Mouse (Mus musculus): ENCODE results near the gene Braf.

Braf gene

DNA sequence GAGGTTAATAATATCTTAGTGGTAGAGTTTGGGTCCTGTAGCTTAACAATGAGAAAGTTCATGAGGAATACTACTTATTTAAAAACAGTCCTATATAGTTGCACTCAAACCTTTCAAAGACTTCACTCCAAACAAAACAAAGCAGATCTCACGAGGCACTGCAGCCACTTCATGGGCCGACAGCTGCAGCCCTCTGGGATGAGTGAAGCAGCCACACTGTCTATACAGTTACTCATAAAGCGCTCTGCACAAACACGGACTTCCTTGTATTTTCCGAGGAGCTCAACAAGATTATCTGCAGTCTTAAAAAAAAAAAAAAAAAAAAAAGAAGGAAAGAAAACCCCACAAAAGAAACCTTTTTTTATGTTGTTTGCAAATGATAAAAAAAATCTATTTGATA, 117.9 kb downstream of the Braf start:
- DNase-seq (ENCODE audit: low spot score in 2 of 2) = no peak

DNA sequence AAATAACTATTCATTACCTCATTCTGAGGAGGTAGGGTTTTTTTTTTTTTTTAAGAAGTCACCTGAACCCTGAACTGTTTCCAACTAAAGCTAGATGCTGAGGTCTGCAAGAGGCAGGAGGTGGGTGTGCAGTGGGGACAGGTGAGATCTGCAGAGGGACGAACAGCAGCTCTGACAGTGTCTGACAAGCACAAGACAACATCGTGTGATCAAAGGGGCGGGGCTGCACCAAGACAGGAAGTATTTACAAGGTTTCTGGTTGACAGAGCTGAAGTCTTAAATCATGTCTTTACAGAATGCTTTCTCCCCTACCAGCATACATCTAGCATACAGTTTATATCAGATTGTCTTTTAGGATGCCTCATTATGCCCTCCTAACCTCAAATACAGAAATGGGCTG, 118.4 kb downstream of the Braf start:
- DNase-seq (ENCODE audit: low spot score in 2 of 2) = no peak

DNA sequence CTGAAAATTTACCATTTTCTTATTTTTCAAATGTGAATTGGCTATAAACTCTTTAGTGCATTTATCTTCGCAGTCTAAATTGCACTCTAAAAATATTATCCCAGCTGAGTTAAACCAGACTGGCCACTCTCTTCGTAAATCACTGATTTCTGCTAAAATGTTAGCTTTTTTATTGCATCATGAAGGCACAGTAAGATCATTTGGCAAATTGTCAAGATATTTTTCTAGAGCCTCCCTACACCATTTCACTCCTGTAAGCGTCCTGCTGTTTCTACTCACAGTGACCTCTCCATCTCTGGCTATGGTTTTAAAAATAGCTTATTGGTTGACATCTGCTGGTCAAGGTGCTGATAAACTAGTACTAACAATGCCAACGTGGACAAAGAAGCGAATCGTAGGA, 119.2 kb downstream of the Braf start:
- DNase-seq (ENCODE audit: low spot score in 2 of 2) = no peak

DNA sequence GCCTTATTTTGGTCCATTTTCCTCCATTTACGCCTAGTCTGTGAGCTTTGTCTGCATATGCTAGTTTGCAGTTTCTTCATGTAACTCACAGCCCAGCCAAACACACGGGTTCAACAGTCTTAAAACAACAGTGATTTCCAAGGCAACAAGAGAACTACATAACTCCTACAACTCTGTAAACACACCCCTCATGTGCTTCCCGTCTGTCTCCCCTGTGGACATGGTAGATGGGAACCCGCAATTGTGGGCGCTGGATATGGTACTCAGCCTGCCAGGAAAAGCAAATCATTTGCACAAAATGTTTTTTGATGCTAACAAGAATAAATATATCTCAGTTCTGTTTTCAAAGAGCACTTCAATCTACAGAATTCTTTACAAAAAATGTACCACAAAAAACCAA, 120.7 kb downstream of the Braf start:
- no peak for DNase-seq (ENCODE audit: low spot score in 2 of 2)

DNA sequence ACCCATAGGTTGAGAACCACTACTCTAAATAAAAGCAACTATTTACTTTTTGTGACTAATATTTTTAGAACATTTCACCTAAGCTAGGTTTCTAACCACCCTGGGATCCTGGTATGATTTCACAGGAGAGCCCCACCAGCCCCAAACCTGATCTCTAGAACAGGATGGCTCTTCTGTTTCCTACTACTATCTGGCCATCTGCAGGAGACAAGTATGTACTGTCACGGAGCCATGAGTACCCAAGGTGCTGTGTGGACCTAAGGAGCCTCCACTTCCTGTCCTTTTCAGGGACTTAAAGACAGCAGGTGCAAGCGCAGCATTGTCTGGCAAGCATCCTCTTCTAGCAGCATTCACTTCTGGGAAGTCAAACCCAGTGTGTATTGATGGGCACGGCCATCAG, 123.4 kb downstream of the Braf start:
- no peak for DNase-seq (ENCODE audit: low spot score in 2 of 2)

DNA sequence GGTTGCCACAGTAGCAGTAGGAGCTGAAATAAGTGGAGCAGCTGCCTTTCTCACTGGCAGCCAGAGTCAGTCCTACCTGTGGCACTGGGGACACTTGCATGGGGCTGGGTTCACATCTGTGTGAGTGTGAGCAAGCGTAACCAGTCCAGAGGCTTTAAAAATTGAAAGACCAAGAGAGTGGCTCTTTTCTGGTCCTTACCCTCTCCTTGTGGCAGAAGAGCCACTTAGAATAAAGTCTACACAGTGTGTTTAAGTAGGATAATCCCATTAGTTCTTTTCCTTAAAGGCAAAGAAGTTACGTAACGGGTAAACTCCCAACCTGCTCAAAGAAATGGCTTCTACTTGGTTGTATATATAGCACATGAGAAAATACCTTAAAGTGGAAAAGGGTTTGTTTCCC, 124.4 kb downstream of the Braf start:
- no peak for DNase-seq (ENCODE audit: low spot score in 2 of 2)

DNA sequence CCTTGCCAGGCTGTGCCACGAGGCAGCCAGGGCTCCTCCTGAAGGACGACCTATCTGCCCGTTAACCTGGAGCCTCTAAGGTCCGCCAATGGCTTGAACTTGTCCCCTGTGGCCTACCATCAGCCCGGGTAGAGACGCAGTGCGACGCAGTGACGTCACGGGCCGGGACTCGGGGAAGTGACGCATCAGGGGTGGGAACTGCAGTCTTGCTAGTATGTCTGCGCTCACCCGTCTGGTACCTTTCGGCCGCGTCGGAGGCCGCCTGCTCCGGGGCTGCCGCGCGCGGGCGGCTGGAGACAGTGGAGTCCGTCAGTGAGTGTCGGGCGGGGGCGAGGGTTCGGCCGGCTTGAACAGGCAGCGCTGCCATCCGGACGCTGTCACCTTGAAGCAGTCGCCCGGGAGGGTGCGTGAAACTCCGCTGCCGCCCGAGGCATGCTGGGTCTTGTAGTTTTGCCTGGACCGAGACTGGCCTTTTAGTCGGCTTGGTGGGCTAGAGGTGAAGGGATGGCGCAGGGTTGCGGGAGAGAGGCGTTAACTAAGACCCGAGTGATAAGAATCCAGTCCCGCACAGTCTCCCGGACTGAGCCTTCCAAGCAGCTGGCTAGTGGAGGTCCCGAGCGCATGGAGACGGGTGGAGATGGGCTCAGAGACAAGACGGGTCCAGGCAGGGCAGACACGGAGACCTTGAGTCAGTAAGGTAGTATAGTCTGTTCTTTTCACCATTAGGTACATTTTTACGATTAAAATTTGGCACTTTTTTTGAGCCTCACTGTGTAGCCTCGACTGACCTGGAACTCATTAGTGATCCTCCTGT, 132.7 kb downstream of the Braf start, which contains the start of gene Ndufb2:
Ndufb2 (plus strand) TSS at position 174 of the 814 bp plus-strand sequence.
- DNase-seq (ENCODE audit: low spot score in 2 of 2) = peak; percentile 74 to 92

DNA sequence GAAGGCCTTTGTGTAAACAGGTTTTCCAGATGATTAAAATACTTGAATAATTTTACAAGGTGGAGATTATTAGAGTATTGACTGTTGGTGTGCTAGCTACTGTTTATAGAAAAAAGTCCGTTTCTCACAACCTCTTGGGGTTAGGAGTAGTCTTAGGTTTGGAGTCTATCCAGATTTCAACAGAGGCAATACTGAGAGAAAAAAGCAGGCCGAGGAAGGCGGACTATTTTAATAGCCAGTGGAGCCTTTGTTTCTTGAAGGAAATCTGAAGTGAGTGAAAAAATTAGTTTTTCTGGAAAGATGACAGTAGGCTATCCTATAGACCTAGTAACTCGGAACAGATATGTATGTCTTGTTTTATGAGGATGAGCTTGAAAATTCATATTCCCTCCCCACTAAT, 133.8 kb downstream of the Braf start:
- DNase-seq (ENCODE audit: low spot score in 2 of 2) = no peak

DNA sequence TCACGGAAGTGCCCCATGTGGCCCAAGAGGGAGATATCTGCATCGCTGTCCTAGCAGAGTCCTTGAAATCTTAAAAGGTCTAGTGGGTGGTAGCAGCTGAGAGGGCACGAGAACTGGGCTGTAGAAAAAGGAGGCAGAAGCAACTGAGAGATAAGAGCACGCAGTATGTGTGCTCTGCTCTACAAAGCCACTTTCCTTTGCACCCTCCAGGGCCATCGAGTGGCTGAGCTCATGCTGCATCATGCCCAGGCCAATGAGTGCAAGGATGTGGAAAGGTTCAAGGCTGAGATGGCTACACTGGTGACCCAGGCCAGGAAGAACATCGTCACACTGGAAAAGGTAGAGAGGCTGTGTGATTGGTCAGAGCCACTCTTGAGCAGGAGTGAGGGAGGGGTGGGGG, 139.7 kb downstream of the Braf start, which contains the start of gene Gm42420:
Gm42420 (plus strand) TSS at position 237 of the 400 bp plus-strand sequence.
- no peak for DNase-seq (ENCODE audit: low spot score in 2 of 2)

DNA sequence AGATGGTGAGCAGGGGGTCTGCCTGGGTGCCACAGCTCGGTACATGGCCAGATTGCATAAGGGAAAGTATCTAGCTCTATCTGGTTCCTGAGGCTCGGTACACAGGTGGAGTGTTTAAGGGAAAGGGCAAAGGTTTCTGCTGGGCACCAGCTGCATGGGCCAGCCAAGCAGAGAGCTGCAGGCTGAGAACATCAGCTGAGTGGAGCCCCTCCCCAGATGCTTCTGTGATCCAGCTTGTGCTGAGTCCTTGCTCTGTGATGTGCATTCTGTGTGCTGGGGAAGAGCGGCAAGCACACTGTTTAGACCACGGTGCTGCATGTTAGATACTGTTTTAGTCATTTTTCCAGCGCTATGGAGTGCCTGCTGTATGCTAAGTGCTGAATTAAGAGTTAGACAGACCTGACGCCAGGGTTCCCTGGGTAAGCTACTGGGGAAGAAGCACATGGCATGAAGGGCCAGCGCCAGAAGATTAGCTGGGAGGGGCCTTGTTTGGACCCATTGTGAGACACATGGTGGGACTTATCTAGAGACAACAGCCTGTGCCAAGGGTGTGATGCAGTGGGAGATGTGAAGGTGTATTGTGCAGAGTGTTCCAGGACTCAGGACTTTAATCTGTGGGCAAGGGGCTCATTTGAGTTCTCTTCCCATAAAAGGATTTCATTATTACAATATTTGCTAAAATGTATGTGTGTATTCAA, 144.0 kb downstream of the Braf start:
- no peak for DNase-seq (ENCODE audit: low spot score in 2 of 2)

DNA sequence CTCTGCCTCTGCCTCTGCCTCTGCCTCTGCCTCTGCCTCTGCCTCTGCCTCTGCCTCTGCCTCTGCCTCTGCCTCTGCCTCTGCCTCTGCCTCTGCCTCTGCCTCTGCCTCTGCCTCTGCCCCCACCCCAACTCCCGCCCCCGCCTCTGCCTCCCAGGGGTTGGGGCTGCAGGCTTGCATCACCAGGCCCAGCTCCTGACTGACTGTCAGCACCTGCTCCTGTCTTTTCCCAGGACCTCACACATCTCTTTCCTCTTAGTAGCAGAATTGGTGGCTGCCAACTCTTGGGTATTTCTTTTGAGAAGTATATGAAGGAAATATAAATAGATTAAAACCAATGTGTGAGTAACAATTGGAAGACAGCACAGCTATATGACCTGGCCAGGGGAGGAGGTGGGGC, 144.7 kb downstream of the Braf start:
- no peak for DNase-seq (ENCODE audit: low spot score in 2 of 2)

DNA sequence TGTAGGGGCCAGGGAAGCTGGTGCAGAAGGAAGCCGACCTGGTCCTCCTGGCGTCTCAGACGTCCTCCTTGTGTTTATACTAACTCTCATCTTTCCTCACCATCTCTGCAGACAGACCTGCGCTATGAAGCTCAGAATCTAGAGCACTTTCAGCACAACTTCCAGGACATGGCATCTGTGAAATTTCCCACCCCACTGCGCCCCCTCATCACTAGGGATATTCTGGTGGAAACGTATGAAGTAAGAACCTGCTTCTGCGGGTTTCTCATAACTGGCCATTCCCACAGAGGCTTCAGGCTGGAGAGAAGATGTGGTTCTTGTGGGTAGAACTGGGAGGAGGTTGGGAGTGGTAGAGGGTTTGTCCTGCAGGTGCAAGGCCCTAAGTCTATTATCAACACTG, 145.7 kb downstream of the Braf start:
- no peak for DNase-seq (ENCODE audit: low spot score in 2 of 2)

DNA sequence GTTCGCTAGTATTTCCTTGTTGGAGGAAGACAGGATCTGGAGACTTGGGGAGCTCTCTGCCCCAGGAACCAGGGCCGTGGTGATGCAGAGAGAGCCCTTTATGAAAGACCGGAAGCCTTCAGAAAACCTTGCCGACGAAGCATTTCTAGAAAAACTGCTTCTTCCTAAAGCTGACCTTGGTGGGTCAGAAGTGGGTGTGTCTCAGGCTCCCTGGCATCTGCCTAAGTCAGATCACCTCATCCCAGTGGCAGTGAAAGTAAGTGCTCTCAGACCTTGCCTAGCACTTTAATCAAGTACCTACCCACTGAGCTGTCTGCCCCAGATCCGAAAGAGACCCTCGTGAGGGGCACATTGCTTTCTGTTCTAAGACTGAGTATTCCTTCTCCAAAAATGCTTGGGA, 150.3 kb downstream of the Braf start:
- DNase-seq (ENCODE audit: low spot score in 2 of 2) = no peak

DNA sequence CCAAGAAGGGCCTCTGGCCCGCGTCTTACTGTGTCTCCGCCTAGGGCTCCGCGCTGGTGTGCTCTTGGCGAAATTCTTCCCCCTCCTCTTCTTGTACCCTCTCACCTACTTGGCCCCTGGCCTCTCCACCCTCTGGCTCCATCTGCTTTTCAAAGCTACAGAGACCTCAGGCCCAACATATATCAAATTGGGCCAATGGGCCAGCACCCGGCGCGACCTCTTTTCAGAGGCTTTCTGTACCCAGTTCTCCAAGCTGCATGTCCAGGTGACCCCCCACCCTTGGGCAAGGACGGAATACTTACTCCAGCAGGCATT, 150.8 kb downstream of the Braf start:
- no peak for DNase-seq (ENCODE audit: low spot score in 2 of 2)

DNA sequence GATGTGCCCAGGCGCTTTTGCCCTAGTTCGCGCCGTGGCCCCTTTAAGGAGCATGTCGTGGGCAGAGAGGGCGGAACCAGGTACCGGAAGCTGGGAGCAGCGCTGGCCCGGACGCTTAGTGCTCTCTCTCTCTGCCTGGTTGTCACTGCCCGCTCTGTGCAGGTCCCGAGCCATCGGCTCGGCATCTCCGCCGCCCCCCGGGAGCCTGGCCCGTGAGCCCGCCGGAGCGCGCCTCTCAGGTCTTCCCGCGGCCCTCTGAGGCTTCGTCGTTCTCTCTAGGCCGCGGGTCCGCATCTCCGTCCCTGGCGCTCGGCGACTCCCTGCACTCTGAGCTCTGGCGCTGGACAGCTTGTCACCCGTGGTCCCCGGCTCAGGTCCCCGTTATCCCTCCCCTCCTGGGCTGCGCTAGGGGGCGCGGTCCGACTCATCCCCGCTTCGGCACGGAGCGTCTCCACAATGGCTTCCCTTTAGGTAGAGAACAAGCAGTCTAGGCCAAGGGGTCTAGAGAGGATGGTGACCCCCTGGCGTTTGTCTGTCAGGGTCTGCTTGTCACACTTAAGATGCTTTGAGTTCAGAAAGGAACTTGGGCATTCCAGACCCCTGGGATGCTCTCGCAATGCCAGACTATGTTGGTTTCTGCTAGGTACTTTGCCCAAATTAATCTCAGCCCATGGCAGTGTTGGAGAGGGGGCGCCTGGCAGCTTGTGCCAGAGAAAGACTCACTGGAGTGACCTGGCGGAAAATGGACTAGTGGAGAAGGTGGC, 151.3 kb downstream of the Braf start, which contains the start of gene Adck2:
Adck2 (plus strand) TSS at position 83 of the 764 bp plus-strand sequence.
- DNase-seq (ENCODE audit: low spot score in 2 of 2) = peak; percentile 47 to 68

DNA sequence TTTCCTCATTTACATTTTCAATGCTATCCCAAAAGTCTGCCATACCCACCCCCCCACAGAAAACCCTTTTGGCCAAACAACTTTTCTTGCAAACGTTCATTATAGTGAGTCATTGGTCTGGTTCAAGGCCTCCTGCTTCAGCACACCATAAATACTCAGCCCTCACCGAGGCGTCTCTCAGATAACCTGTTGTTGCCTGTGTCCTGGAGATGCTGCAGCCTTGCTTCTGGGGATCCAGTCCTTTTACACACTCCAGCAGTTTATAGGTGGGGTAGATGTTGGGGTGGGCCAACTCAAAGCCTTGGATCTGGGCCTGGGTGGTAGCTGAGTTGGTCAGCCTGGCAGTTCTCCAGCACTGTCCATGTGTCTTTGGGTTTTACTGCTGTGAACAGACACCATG, 154.8 kb downstream of the Braf start:
- DNase-seq (ENCODE audit: low spot score in 2 of 2) = no peak

DNA sequence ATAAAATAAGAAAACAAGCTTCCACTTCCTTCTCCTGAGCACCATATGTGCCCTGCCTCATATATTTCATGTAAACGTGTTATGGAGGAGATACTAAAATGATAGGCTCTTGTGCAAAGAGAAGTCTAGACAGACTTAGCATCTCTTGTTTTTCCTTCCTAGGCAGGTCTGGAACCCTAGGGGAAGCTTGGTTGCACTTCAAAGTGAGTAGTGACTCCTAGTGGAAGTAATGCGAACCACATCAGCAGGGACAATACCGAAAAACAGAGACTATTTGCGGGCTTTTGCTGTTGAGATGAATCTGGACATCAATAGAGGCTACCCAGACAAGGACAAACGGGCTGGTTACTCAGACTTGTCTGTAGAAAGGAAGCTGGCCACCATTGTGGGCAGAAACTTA, 157.7 kb downstream of the Braf start:
- no peak for DNase-seq (ENCODE audit: low spot score in 2 of 2)

DNA sequence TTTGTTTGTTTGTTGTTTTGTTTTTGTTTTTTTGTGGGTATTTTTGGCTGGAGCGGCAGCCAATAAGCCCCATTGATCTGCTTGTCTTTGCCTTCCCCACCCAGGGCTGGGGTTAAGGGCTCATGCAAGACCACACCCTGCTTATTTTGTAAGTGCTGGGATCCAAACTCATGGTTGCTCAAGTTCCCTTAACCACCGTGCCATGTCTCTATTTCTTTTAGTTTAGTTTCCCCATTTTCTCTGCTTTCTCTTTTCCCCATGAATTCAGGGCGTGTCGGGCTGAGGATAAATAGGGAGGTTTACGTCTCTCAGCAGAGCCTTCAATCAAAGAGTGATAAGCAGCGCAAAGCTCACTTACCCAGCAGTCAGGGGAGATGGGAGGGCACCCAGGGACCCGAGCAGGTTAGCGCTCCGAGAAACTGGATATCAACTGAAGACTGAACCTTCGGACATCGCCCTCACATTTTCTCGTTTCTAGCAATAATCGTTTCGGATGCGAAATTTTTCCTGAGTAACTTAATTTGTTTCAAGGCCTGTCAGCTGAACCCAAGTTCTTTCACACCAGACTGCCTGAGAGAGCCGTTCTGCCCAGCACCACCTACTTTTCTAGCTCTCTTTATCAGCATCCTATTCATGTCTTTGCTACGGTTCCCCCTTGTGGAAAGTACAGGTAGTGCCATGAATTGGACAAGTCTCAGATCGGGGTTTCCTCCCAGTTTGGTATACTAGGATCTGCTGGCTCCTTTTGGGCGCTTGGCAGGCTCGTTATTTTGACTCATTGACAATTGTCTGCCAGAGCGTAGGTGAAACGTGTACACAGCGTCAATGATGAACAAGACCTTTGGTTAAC, 162.9 kb downstream of the Braf start:
- DNase-seq (ENCODE audit: low spot score in 2 of 2) = peak; percentile 54 to 80

DNA sequence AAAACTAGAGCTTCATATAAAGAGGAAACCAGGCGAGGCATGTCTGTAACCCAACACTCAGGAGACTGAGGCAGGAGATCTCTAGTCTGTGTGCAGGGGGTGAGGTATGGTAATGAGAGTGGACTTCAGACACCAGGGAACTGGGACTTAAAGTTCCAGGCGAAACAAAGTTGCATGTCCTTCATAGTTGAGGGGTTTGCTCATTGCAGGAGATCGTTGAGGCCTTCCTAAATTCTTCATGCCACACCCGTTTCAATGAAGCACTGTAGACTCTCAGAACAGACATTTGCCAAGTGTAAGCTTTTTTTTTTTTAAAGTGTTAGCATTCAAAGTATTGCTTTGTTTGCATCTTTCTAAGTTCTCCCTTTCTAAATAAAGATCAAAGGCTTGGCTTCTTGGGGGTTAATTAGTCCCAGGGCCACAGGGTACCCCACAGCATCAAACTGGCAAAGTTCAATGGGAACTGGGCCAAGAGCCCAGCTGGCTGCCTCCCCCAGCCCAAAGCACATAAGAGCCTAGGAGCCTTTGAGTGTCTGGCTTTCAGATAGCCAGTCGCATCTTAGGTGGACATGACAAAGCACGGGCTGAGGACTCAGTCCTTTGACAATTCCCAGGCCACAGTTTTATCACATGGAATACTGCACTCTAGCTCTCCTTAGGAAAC, 165.9 kb downstream of the Braf start:
- DNase-seq (ENCODE audit: low spot score in 2 of 2) = peak in 1 of 2 experiments; percentile 44

DNA sequence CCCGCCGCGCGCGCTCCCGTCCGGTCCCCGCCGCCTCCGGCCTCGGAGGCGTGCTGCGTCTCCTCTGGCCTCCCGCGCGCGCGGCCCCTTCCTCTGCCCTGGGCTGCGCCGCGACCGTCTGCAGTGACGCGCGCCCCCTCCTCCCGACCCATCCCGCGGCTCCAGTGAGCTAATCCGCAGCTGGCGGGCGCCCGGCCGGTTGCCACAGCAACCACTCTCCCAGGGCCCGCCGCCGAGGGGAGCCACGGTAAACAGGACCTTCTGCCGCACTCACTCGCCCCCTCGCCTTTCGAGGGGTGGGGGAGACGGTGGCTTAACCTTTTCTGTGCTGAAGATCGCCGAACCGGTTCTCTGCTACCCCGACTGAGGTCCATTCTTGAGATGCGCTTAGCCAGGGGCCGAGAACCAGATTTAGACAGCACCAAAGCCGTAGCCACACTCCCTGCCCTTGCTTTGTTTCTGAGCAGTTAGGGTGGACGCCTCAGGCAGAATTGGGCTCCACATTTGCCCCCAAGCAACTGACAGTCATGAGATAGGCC, 167.5 kb downstream of the Braf start, which contains the start of gene Dennd2a:
Dennd2a (minus strand) TSS at position 145 of the 539 bp plus-strand sequence.
- peak; percentile 80 to 93 for DNase-seq (ENCODE audit: low spot score in 2 of 2)
